Mouse (Mus musculus): Measurements from ENCODE around the gene Serinc4. TPM values are rescaled to one million over a fixed set of nuclear protein-coding genes. Genes with fewer than 3 reads are reported as not detected.

The Serinc4 gene
- polyA plus RNA-seq, 1 experiment from 2014 or later = 0.46 TPM

DNA sequence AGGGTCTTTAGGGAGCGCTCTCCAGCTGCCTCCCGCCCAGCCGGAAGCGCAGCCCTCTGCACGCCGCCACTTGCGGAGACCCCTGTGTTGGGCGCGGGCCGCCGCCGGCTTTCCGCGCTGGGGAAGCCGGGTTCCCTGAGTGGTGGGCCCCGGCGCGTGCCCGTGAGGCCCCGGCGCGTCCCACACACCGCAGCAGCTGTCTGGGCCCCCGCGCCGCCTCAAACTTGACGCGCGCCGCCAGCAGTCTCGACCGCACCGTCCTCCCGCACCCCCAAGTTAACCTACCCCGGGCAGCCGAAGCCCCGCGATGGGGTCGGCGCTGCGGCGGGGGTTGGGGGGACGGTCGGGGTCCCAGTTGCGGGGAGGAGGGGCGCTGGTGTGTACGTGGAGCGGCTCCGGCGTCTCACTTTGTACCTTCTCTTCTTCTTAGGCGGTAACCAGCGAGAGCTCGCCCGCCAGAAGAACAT is 7.0 kb downstream of the Serinc4 start:
- H3K27me3 ChIP-seq (ENCODE audit: control insufficient read depth, insufficient read depth, low read length) = no peaks in the 10 kb centered on the region
- ATAC-seq (ENCODE audit: insufficient read depth, low FRiP score) = no peak; the same call in 1 of the 2 replicates
- H3K4me1 ChIP-seq (ENCODE audit: control insufficient read depth, insufficient read depth, low read length) = peaks cover 22% of the 10 kb centered on the region; the same call in 1 of the 2 replicates
- peak overlapping the region; percentile 96 for H3K9ac ChIP-seq (ENCODE audit: low read length)
- WGBS = under 1% methylated on average over 54 of the region's 54 CpGs
- no peaks in the 10 kb centered on the region for H3K9me3 ChIP-seq (replicated peaks; ENCODE audit: control insufficient read depth, low read length)
- H3K36me3 ChIP-seq (ENCODE audit: control insufficient read depth, insufficient read depth, low read length) = no peaks in the 10 kb centered on the region
- peak overlapping the region; percentile 94 for H3K4me3 ChIP-seq (replicated peaks; ENCODE audit: low read length)
- H3K4me2 ChIP-seq (ENCODE audit: low read depth, low read length) = peak overlapping the region; percentile 91
- H3K27ac ChIP-seq (ENCODE audit: low read length) = peak overlapping the region; percentile 96

DNA sequence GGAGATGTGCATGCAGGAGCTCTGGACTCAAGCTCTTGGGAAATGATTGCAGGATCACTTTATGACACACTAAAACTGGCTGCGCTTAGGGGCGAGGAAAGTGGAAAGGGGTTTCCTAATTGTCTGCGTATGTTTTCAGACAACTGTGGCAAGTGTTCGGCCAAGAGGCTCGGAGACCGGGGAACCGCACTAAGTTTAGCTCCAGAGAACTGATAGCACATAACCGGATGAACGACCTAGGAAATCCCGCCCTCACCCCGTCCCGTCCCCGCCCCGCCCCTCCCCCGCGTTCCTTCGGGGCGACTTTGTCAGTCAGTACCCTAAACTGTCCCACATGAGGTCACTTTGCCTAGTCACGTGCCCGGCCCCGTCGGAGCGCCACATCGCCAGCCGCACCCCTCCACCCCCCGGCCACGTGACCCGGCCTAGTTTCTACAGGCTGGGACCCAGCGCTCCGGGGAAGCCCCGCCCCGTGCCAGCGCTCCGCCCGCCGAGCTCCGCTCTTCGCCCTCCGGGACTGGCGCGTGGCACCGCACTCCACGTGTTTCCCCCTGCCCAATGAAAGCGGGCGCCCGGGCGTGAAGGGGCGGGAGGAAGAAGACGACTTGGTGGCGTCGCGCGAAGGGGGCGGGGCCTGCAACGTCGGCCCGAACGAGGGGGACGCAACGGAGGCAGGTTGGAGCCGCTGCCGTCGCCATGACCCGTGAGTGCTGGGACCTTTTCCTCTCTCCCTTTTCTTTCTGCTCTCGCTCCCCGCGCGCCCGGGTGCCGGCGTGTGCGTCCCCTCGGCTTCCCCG is 7.6 kb downstream of the Serinc4 start, which contains the start of gene Serf2:
Gene Serf2, plus strand, starts transcription at position 457 of the 797 bp plus-strand sequence.
- peak within 1 kb of the TSS; percentile 97 for H3K27ac ChIP-seq (ENCODE audit: low read length)
- peak within 1 kb of the TSS; percentile 91 for H3K4me2 ChIP-seq (ENCODE audit: low read depth, low read length)
- H3K36me3 ChIP-seq (ENCODE audit: control insufficient read depth, insufficient read depth, low read length) = no peaks in the 10 kb centered on the region
- H3K4me3 ChIP-seq (replicated peaks; ENCODE audit: low read length) = peak within 1 kb of the TSS; percentile 94
- ATAC-seq (ENCODE audit: insufficient read depth, low FRiP score) = peak; percentile 98
- no peaks in the 10 kb centered on the region for H3K9me3 ChIP-seq (replicated peaks; ENCODE audit: control insufficient read depth, low read length)
- peaks cover 22% of the 10 kb centered on the region; the same call in 1 of the 2 replicates for H3K4me1 ChIP-seq (ENCODE audit: control insufficient read depth, insufficient read depth, low read length)
- no peaks in the 10 kb centered on the region for H3K27me3 ChIP-seq (ENCODE audit: control insufficient read depth, insufficient read depth, low read length)
- WGBS = under 1% methylated on average over 68 of the region's 74 CpGs
- H3K9ac ChIP-seq (ENCODE audit: low read length) = peak within 1 kb of the TSS; percentile 96

DNA sequence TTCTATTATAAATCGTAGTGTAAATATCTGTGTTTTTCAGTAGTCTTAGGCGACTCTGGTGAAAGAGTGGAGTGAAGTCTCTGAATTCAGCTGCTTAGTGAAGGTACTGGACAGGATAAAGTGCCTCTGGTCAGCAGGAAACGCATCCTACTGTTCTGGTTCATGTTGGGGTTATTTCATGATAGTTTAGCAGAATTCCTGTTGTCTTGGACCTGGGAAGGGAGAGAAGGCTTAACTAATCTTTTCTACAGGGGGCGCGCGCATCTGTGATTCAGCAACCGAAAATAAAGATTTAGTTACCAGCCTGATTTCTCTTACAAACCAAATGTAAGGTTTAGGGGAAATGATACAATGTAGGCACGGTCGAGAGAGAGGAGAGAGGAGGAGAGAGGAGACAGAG is 8.4 kb downstream of the Serinc4 start:
- Histone ChIP-seq H3K4me2 (ENCODE audit: low read depth, low read length) (peak overlapping the region; percentile 78), H3K27ac (ENCODE audit: low read length) (peak overlapping the region; percentile 97), H3K36me3 (ENCODE audit: control insufficient read depth, insufficient read depth, low read length) (no peaks in the 10 kb centered on the region), H3K4me3 (replicated peaks; ENCODE audit: low read length) (peak overlapping the region; percentile 94), H3K27me3 (ENCODE audit: control insufficient read depth, insufficient read depth, low read length) (no peaks in the 10 kb centered on the region), H3K9ac (ENCODE audit: low read length) (peak overlapping the region; percentile 74), H3K9me3 (replicated peaks; ENCODE audit: control insufficient read depth, low read length) (no peaks in the 10 kb centered on the region), H3K4me1 (ENCODE audit: control insufficient read depth, insufficient read depth, low read length) (peaks cover 21% of the 10 kb centered on the region; the same call in 1 of the 2 replicates)
- WGBS = 12% methylated on average over 9 of the region's 9 CpGs
- ATAC-seq (ENCODE audit: insufficient read depth, low FRiP score) = no peak

DNA sequence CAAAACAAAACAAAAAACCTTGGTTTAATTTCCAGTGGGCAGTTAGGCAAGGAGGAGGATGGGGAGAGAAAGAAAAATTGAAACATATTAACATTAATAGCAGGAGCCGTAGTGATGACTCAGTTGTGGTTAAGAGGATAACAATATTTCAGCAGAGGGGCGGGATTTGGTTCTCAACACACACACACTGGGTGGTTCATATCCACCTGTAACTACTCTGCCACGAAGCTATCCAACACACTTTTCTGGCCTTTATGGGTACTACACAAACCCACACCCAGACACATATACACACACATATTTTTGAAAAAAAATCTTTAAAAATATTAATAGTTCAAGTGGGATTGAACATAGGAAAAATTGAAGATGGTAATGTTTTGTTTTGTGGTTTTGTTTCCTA is 9.6 kb downstream of the Serinc4 start:
- no peak overlapping the region for H3K4me2 ChIP-seq (ENCODE audit: low read depth, low read length)
- peaks cover 18% of the 10 kb centered on the region for H3K4me1 ChIP-seq (ENCODE audit: control insufficient read depth, insufficient read depth, low read length)
- no peaks in the 10 kb centered on the region for H3K27me3 ChIP-seq (ENCODE audit: control insufficient read depth, insufficient read depth, low read length)
- no peak overlapping the region for H3K9ac ChIP-seq (ENCODE audit: low read length)
- 72% methylated on average over 3 of the region's 3 CpGs for WGBS
- H3K9me3 ChIP-seq (replicated peaks; ENCODE audit: control insufficient read depth, low read length) = no peaks in the 10 kb centered on the region
- H3K36me3 ChIP-seq (ENCODE audit: control insufficient read depth, insufficient read depth, low read length) = no peaks in the 10 kb centered on the region
- no peak overlapping the region for H3K27ac ChIP-seq (ENCODE audit: low read length)
- ATAC-seq (ENCODE audit: insufficient read depth, low FRiP score) = no peak
- no peak overlapping the region for H3K4me3 ChIP-seq (replicated peaks; ENCODE audit: low read length)

DNA sequence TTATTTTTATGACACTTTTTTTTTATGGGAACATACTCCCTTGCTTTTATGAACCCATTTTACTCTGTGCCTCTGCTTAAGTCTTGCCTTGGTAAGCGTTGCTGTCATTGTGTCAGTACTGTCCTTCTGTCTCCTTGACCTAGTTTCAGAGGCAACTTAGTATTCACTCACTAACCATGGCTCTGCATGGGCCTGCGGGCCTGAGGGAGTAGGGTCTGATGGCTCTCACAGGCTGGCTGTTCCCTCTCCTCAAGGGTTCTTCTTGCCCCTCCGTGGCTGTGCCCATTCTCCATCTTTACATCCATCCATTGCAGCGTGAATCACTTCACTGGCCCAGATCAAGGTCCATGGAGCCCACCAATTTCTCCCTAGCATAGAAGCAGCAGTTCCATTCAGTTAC is 10.1 kb downstream of the Serinc4 start:
- Histone ChIP-seq H3K36me3 (ENCODE audit: control insufficient read depth, insufficient read depth, low read length) (no peaks in the 10 kb centered on the region), H3K4me3 (replicated peaks; ENCODE audit: low read length) (no peak overlapping the region), H3K4me2 (ENCODE audit: low read depth, low read length) (no peak overlapping the region), H3K27me3 (ENCODE audit: control insufficient read depth, insufficient read depth, low read length) (no peaks in the 10 kb centered on the region), H3K9ac (ENCODE audit: low read length) (no peak overlapping the region), H3K4me1 (ENCODE audit: control insufficient read depth, insufficient read depth, low read length) (peaks cover 22% of the 10 kb centered on the region), H3K27ac (ENCODE audit: low read length) (no peak overlapping the region), H3K9me3 (replicated peaks; ENCODE audit: control insufficient read depth, low read length) (no peaks in the 10 kb centered on the region)
- 86% methylated on average over 4 of the region's 4 CpGs for WGBS
- ATAC-seq (ENCODE audit: insufficient read depth, low FRiP score) = no peak

DNA sequence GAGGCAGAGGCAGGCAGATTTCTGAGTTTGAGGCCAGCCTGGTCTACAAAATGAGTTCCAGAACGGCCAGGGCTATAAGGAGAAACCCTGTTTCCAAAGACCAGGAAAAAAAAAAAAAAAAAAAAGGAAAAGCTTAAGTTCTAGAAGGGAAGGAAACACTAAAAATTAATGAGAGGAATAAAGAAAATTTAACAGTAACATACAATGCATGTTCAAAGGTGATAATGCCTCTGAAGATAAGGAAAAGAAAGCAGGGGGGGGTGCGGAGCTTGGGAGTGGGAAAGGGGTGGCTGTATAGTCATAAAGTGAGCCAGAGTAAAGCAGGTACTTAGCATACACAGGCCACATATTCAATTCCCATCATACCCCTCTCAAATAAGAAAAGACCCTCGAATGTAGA is 11.5 kb downstream of the Serinc4 start:
- 77% methylated on average over 3 of the region's 3 CpGs for WGBS
- H3K36me3 ChIP-seq (ENCODE audit: control insufficient read depth, insufficient read depth, low read length) = no peaks in the 10 kb centered on the region
- ATAC-seq (ENCODE audit: insufficient read depth, low FRiP score) = no peak

DNA sequence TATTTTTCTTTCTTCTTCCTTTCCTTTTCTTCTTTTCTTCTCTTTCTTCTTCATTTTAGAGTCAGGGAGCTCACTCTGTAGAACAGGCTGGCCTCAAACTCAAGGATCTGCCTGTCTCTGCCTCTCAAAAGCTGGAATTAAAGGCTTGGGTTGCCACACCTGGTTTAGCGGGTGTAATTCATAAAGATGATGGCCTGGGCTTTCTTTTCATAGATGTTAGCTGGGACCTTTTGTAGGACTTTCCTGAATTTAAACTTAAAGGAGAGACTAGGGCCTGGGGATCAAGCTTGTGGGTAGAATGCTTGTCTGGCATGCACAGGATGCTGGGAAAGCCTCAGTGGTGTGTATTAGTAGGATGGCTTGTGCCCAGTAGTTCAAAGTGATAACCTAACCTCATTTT is 12.4 kb downstream of the Serinc4 start, which contains the start of gene Ell3:
Gene Ell3, minus strand, starts transcription at position 101 of the 400 bp plus-strand sequence.
- Histone ChIP-seq H3K27ac (ENCODE audit: low read length) (no peak within 1 kb of the TSS), H3K4me1 (ENCODE audit: control insufficient read depth, insufficient read depth, low read length) (peaks cover 11% of the 10 kb centered on the region), H3K9ac (ENCODE audit: low read length) (no peak within 1 kb of the TSS), H3K36me3 (ENCODE audit: control insufficient read depth, insufficient read depth, low read length) (0 out of 2 replicates have a peak, but pooled peaks cover 3% of the 10 kb centered on the region), H3K4me2 (ENCODE audit: low read depth, low read length) (peak within 1 kb of the TSS; percentile 81), H3K4me3 (replicated peaks; ENCODE audit: low read length) (no peak within 1 kb of the TSS), H3K9me3 (replicated peaks; ENCODE audit: control insufficient read depth, low read length) (no peaks in the 10 kb centered on the region), H3K27me3 (ENCODE audit: control insufficient read depth, insufficient read depth, low read length) (no peaks in the 10 kb centered on the region)
- 86% methylated on average over 1 of the region's 1 CpGs for WGBS
- ATAC-seq (ENCODE audit: insufficient read depth, low FRiP score) = no peak

More for the DNA sequence above, 11.5 kb downstream of the Serinc4 start:
- no peaks in the 10 kb centered on the region for H3K27me3 ChIP-seq (ENCODE audit: control insufficient read depth, insufficient read depth, low read length)
- no peak overlapping the region for H3K27ac ChIP-seq (ENCODE audit: low read length)
- peaks cover 11% of the 10 kb centered on the region for H3K4me1 ChIP-seq (ENCODE audit: control insufficient read depth, insufficient read depth, low read length)
- no peak overlapping the region for H3K9ac ChIP-seq (ENCODE audit: low read length)
- H3K4me2 ChIP-seq (ENCODE audit: low read depth, low read length) = no peak overlapping the region
- H3K9me3 ChIP-seq (replicated peaks; ENCODE audit: control insufficient read depth, low read length) = no peaks in the 10 kb centered on the region
- H3K4me3 ChIP-seq (replicated peaks; ENCODE audit: low read length) = no peak overlapping the region

DNA sequence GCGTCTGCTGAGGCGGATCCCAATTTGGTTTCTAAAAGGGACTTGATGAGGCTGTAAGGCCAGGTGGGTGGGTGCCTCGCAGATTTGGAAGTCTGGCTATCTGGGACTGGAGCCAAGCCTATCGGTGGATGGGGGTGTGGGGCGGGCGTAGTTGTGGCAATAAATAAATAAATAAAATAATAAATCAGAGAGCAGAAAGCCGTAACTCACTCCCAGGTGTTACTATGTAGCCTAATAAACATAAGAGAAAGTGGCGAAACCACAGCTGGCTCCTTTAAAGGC is 13.6 kb downstream of the Serinc4 start:
- Histone ChIP-seq H3K27me3 (ENCODE audit: control insufficient read depth, insufficient read depth, low read length) (no peaks in the 10 kb centered on the region), H3K4me2 (ENCODE audit: low read depth, low read length) (peak overlapping the region; percentile 81), H3K4me1 (ENCODE audit: control insufficient read depth, insufficient read depth, low read length) (peaks cover 11% of the 10 kb centered on the region), H3K9ac (ENCODE audit: low read length) (peak overlapping the region; percentile 60), H3K27ac (ENCODE audit: low read length) (no peak overlapping the region), H3K36me3 (ENCODE audit: control insufficient read depth, insufficient read depth, low read length) (peaks cover 6% of the 10 kb centered on the region), H3K4me3 (replicated peaks; ENCODE audit: low read length) (peak overlapping the region; percentile 53), H3K9me3 (replicated peaks; ENCODE audit: control insufficient read depth, low read length) (no peaks in the 10 kb centered on the region)
- WGBS = 7% methylated on average over 8 of the region's 8 CpGs
- ATAC-seq (ENCODE audit: insufficient read depth, low FRiP score) = no peak

DNA sequence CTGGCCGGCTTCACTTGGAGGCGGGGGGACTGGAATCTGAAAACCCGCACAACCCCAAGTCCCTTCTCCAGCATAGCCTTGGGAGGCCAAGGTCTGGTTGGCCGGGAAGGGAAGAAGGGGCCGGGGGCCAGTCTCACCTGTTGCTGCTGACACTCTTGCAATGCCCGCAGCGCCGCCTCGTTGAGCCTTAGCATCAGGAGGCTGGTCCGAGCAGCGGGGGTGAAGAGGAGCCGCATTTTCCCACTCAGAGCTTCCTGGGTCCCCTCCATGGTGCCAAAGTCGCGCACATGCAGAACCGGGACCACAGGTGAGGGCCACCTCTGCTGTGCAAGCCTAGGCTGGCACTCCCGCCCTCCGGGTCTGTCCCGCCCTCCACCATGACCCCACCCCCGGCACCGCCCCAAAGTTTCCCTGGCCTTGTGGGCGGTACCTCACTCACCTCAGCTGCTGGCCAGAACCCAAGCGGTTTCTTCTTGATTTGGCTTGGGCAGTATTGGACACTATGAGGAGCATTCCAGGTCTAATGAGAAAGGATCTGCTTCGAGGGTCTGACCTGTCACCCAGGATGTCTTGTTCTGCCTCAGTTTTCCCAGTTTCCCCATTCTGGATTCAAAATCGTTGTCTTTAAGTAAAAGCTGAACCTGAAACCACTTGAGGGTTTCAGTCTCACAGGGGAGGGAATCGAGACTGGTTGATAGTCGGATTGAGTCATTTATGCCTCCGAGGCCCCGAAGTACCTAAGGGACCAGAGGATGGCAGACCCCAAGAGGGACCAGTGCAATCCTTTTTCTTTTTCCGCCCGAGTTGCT is 14.1 kb downstream of the Serinc4 start:
- H3K9me3 ChIP-seq (replicated peaks; ENCODE audit: control insufficient read depth, low read length) = no peaks in the 10 kb centered on the region
- H3K36me3 ChIP-seq (ENCODE audit: control insufficient read depth, insufficient read depth, low read length) = peaks cover 12% of the 10 kb centered on the region
- peak; percentile 93 for ATAC-seq (ENCODE audit: insufficient read depth, low FRiP score)
- peak overlapping the region; percentile 60 for H3K9ac ChIP-seq (ENCODE audit: low read length)
- no peaks in the 10 kb centered on the region for H3K27me3 ChIP-seq (ENCODE audit: control insufficient read depth, insufficient read depth, low read length)
- peak overlapping the region; percentile 53 for H3K4me3 ChIP-seq (replicated peaks; ENCODE audit: low read length)
- under 1% methylated on average over 30 of the region's 30 CpGs for WGBS
- peak overlapping the region; percentile 81 for H3K4me2 ChIP-seq (ENCODE audit: low read depth, low read length)
- H3K27ac ChIP-seq (ENCODE audit: low read length) = no peak overlapping the region
- H3K4me1 ChIP-seq (ENCODE audit: control insufficient read depth, insufficient read depth, low read length) = peaks cover 11% of the 10 kb centered on the region

Measured in stomach, embryonic 16.5 days (tissue).